Mouse (Mus musculus): Measurements from ENCODE around the gene Gpt2.

The Gpt2 gene

DNA sequence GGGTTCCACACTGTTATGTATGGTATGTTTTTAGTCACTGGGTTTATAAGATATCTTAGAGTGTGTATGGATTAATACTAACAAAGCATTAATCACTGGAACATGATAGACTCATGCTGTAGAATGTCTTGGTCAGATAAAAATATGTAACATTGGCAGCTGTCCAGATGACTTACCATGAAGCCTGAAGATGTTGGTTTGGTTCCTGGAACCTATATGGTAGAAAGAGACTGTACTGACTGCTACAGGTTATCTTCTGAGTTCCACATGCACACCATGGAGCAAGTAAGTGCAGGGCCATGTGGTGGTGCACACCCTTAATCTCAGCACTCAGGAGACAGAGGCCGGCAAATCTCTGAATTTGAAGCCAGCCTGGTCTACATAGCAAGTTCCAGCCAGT lies 38.3 kb downstream of the Gpt2 start:
- DNase-seq: no peak

DNA sequence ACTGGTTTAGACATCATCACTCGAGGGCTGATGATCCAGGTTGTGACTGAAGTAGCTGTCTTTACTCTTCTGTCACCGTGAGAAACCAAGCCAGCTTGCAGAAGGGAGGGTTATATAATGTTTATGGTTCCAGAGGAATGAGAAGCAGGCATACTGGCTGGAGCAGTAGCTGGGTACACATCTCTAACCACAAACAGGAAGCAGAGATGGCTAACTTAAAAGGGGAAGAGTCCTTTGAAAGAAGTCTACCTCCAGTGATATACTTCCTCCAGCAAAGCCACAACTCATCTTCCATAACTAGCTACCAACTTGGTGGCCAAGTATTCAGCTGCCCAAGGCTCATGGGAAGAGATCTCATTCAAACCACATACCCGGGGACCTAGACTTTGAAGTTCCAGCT lies 39.1 kb downstream of the Gpt2 start:
- no peak for DNase-seq

DNA sequence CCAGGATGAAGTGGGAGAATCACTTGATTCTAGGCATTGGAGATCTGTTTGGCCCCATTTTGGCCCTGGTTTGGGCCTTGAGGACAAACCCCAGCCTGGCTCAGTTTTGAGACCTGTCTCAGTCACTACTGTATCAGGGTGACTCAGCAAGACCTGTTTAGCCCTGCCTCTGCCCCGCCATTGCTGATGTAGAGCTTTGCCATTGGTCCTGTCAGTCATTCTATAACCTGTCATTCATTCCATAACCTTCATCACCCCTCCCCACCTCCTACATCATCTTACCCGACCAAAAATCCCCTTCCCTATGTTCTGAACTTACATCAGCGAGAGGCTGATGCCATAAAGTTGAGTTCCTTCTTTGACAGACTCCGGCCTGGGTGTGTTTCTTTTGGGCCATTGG lies 40.5 kb downstream of the Gpt2 start:
- DNase-seq: no peak

DNA sequence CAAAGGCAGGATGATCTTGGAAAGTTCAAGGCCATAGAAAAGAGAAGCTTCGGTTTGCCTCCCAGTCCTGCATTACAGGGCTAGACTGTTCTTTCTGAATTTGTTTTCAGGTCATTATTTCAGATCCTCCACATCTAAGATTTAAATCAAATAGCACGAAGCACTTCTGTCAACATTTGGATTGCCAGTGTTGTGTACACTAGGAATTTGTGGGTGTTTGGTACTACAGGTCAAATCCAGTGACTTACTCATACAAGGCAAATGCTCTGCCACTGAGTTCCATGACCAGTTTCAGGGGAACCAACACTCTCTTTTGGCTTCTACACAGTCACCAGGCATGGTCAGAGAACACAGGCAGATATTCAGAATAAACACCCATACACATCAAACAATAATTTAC lies 41.1 kb downstream of the Gpt2 start:
- no peak for DNase-seq

DNA sequence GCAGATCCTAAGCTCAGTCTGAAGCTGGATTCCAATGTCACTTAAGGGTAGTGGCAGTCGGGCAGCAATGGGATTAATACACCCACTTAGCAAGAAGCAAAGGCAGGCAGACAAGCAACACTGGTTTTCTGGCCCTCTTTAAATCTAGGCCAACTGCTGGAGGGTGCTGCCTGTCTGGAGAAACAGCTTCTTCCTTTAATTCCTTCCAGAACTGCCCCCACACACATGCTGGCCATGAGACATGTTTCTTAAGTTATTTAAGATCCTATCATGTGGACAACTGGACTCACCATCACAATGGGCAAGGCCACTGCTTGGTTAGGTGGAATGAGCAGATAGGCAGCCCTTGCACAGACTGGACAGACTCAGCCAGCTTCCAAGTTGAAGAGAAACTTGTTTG lies 41.8 kb downstream of the Gpt2 start:
- DNase-seq: no peak

DNA sequence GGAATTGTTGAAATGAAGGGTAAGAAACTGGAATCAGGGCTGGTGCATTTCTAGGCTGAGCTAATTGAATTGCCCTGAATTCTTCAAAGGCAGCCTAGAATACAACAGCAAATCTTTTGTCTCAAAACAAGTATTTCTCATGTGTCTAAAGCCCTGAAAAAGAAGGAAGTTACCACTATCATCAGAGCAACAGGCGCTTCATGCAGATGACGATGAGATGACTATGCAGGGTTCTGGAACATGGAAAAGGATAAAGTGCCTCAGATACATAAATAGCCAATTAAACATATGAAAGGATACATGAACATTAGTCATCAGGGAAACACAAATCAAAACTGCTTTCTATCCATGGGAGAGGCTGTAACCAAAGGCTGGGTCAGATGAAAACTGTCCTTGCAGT lies 44.0 kb downstream of the Gpt2 start:
- no peak for DNase-seq

DNA sequence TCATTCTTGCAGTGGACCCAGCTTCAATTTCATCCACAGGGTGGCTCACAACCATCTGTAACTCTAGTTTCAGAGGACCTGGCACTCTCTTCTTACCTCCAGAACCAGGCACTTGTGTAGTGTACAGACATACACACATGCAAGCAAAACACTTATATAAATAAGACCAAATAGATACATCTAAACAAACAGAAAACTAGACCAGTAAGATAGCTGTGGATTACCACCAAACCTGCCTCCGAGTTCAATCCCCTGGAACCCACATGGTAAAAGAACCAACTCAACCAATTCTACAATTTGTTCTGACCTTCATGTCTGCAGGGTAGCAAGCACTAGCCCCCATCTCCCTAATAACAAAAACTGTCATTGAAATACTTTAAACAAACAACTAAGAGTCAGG lies 59.6 kb downstream of the Gpt2 start:
- DNase-seq: no peak

DNA sequence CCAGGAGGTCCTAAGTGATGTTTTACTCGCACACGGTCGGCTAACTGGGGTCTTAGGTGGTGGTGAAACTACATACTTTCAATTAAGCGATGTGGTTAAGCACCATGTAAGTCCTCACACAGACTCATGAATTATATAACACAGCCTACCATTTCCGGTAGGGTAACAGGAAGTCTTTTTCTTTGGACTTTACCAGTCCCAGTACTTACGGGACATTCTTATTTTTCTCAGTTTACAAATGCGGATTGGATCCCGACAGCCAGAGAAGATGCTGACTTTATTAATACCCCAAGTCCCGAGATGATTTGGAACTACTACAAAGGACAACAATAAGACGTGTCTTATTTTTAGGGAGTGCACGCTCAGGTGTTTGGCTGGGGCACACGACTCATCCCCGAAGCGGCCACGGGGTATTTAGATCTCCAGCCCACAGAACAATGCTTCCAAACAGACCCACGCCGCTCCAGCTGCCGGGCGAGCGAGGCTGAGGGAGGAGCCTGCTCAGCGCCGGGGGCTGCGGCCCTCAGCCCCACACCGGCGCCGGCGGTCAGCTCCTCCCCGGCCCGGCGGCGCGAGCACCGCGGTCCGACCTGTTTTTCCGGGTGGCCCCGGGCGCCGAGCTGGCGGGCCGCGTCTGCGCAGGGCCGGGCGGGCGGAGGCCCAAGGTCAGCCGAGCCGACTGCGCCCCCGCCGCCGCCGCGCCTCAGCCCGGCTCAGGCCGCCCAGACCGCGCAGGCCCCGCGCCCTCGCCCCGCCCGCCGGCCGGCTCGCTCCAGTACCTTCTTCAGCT lies 62.2 kb downstream of the Gpt2 start:
- DNase-seq: peak; percentile 64

DNA sequence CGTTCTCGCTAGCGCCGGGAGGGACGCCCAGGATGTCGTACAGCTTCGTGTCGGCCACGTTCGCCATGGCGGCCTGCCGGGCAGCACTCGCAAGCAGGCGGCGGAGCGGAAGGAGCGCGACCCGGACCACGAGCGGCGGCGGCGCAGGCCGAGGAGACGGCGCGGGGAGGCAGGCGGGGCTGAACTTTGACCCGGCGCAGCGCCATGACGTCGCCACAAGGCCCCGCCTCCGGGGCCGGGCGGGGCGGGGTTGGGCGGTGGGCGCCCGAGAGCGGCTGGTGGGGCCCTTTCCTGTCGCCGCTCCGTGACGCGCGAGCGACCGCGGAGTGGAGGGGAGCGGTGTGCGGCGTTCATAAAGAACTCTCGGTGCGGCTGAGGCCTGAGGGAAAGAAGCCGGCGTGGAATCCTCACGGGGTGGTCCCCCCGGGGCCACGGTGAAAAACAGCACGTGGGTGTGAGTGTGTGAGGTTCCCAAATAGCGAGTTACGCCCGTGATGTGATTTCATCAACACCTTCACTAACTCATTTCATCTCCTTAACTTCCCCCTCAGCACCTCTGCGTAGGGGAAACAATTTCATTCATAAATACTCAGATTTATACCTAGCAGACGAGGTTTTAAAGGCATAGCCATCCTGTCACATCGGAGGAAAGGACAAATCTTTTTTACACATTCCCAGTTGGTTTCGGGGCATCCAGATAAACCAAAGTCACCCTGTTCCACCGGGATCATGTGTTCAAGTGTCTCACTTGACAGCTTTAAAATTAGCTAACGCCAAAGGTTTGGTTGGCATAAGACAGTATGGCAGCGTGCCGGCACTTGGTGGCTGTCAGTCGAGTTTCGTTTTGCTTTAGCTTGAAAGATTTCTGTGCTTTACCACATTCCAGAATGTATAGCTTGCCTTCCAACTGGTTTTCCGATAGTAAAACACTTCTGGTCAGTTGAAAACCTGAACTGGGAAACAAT lies 63.1 kb downstream of the Gpt2 start, which contains the start of gene Dnaja2:
Gene Dnaja2, minus strand, starts transcription at position 164 of the 965 bp plus-strand sequence.
- peak; percentile 94 for DNase-seq

DNA sequence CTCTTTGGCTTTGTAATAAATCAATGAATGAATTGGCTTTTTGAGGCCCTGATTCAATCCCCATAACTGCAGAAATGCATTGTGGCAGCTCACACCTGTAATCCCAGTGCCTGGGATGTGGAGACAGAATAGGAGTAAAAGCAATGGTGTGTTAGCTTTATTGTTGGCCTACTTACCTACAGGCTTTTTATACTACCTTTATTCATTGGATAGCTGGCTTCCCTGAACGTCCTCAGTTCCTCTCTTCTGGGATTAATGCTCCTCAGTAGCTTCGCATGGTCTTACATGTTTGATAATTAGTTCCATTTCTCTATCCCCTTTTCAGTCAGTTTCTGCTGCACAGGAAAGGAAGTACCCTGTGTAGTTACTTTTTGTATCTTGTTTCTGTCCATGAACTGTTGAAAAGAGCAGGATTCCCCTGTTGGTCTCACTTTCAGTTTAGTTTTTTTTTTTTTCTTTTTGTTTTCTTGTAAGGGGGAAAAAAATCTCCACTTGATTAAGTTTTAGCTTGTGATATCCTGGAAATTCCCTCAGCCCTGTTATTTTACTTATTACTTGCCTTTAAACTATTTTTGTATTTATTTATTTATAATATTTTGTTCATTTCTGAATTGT lies 64.7 kb downstream of the Gpt2 start:
- no peak for DNase-seq

DNA sequence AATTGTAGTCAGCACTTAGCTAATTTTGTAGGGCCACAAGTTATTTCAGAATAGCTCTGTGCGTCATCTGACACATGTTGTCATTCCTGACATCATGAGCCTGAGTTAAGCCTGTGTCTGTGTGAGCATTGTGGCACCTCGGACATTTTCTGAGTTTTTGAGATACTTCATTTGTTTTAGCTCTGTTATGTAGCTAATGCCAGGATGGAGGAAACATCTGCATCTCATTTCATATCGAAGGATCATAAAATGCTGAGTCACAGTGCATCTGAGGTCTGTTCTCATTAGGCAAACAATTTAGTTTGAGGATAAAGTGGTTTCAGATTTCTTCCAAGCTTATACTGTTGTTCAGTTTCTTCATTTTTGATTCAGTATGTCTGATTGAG lies 65.2 kb downstream of the Gpt2 start:
- peak; percentile 8 for DNase-seq

DNA sequence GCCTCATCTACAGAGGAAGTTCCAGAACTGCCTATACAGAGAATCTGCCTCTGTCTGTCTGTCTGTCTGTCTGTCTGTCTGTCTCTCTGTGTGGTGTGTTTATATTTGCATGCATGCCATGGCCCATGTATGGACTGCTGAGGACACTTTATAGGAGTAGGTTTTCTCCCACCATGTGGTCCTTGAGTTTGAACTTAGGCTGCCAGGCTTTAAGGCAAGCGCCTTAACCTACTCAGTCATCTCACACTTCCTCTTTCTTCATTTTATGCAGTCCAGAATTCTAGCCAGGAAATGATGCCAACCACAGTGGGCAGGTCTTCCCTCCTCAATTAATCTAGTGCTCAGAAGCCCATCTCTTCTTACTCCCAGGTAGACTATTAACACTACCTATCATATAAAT lies 66.8 kb downstream of the Gpt2 start:
- no peak for DNase-seq

DNA sequence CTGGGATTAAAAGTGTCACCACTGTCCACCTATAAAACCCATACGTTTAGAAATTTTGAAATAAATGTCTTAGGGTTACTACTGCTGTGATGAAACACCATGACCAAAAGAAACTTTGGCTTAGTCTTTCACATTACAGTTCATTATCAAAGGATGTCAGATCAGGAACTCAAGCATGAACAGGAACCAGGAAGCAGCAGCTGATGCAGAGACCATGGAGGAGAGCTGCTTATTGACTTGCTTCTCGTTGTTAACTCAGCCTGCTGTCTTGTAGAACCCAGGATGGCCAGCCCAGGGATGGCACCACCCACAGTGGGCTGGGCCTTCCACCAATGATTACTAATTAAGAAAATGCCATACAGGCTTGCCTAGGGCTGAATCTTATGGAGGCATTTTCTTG lies 67.6 kb downstream of the Gpt2 start:
- DNase-seq: no peak

DNA sequence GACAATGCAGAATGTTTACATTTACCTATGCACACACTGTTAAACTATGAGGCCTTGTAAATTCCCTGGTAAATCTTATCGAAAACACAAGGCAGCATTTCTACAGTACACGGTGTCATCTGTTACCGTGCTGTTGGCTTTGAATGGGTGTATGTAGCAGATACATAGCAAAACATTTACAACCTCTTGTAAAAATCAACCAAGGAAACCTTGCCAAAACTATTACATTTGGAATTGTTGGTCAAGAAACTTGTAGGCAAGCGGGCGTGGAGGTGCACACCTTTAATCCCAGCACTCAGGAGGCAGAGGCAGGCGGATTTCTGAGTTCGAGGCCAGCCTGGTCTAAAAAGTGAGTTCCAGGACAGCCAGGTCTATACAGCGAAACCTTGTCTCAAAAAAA lies 71.0 kb downstream of the Gpt2 start:
- DNase-seq: no peak

DNA sequence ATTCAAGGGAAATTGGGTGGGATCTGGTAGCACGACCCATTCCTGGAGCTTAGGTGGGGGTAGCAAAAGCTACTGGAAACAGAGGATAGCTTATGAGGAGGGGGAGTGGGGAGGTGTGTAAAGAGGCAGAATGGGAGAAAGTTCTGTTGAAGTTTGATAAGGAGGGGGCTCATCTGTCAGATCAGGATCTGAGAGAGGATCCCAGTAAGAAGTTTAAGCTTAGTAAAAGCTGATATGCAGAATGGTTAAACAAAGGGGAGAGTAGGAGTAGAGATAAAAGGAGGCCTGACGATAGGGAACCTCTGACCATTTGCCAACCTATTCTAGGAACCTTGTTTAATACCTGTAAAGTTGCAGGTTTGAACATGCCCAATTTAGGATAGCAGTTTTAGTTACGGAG lies 72.8 kb downstream of the Gpt2 start:
- DNase-seq: no peak

DNA sequence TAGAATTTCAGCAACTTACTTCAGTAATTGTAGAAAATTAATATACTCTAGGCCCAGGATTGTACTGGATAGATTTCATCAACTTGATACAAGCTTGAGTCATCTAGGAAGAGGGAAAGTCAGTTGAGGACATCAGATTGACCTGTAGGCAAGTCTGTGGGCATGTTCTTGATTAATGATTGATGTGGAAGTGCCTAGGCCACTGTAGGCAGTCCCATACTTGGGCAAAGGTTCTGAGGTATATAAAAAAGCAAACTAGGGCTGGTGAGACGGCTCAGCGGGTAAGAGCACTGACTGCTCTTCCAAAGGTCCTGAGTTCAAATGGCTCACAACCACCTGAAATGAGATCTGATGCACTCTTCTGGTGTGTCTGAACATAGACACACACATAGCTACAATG lies 75.4 kb downstream of the Gpt2 start:
- no peak for DNase-seq

DNA sequence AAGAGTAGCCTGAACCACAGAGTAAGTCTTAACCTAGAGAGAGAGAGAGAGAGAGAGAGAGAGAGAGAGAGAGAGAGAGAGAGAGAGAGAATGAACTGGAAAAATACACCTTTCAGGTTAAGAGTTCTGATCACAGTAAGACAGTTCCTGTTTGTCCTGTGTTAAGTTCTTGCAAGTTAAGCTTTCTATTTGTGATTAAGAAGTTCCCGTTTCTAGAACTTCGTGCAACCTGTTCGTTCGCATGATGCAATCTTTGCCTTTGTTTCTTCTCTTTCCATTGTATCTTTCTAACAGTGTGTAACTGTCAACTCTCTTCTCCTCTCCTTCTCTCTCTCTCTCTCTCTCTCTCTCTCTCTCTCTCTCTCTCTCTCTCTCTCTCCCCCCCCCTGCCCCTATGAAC lies 78.1 kb downstream of the Gpt2 start:
- no peak for DNase-seq

DNA sequence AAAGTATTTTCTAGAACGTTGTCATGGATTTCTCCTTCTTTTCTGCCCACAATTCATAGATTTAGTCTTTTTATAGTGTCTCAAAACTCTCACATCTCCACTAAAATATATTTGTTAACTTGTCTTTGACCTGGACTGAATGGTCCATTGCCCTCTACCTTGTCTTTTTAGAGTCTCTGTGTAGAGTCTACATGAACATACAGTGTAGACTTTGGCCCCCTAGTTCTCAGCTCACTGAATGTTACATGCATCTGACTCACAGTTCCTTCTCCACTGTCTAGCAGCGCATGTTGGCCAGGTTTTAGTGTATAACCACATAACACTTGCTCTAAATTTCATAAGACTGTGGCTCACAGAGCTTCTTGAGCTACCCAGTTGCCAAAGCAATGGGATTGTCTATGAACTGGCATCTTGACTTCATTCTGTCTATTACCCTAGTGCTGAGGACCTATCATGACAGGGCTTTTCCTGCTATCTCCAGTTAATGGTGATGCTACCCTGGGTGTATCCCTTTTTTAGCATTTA lies 81.7 kb downstream of the Gpt2 start:
- DNase-seq: no peak
